In genomic region chr7:15954978-15955443, GRCm38 (mm10) we compare ENCODE assay signal across 7 mouse cellular contexts. TPM values are rescaled to one million over a fixed set of nuclear protein-coding genes. Genes with fewer than 3 reads are reported as not detected.
DNase-seq lines count a peak whose midpoint lies in the region; ATAC-seq lines count a peak whose summit lies in the region.

No protein-coding gene starts in this region.

- no peak overlapping the region for H3K27ac ChIP-seq in forebrain, embryonic 14.5 days (ENCODE audit: low read depth, low read length)
- no peak overlapping the region for H3K27ac ChIP-seq in hindbrain, embryonic 13.5 days
- no peak overlapping the region for H3K27ac ChIP-seq in midbrain, embryonic 15.5 days

- H3K27me3 ChIP-seq in forebrain, embryonic 14.5 days (replicated peaks; ENCODE audit: control insufficient read depth, insufficient read depth, low read length) = no peaks in the 10 kb centered on the region
- 0 out of 2 replicates have a peak, but pooled peaks cover 4% of the 10 kb centered on the region for H3K27me3 ChIP-seq in hindbrain, embryonic 13.5 days
- H3K27me3 ChIP-seq in midbrain, embryonic 15.5 days (replicated peaks) = no peaks in the 10 kb centered on the region

- no peaks in the 10 kb centered on the region for H3K36me3 ChIP-seq in forebrain, embryonic 14.5 days (ENCODE audit: control insufficient read depth, insufficient read depth, low read length)
- H3K36me3 ChIP-seq in hindbrain, embryonic 13.5 days = peaks cover 9% of the 10 kb centered on the region
- H3K36me3 ChIP-seq in midbrain, embryonic 15.5 days (replicated peaks) = no peaks in the 10 kb centered on the region

- peak; percentile 46 for ATAC-seq in common myeloid progenitor, adult 5-6 weeks (replicated peaks; ENCODE audit: low read depth, poor library complexity, severe bottlenecking)
- peak; percentile 34; the same call in 1 of the 2 replicates for ATAC-seq in forebrain, embryonic 14.5 days
- ATAC-seq in hindbrain, embryonic 13.5 days (ENCODE audit: low FRiP score) = peak; percentile 67
- ATAC-seq in midbrain, embryonic 15.5 days (replicated peaks) = peak; percentile 41; the same call in 1 of the 2 replicates

- H3K9me3 ChIP-seq in forebrain, embryonic 14.5 days (replicated peaks; ENCODE audit: control insufficient read depth, low read length) = no peaks in the 10 kb centered on the region
- H3K9me3 ChIP-seq in hindbrain, embryonic 13.5 days = no peaks in the 10 kb centered on the region
- H3K9me3 ChIP-seq in midbrain, embryonic 15.5 days = no peaks in the 10 kb centered on the region

- H3K9ac ChIP-seq in forebrain, embryonic 14.5 days (ENCODE audit: low read length) = peak overlapping the region; percentile 25; the same call in 1 of the 2 replicates
- peak overlapping the region; percentile 43; the same call in 1 of the 2 replicates for H3K9ac ChIP-seq in hindbrain, embryonic 13.5 days
- H3K9ac ChIP-seq in midbrain, embryonic 15.5 days = no peak overlapping the region

- 4% methylated on average over 21 of the region's 21 CpGs for whole genome bisulfite sequencing in forebrain, embryonic 14.5 days
- WGBS in hindbrain, embryonic 13.5 days = 7% methylated on average over 20 of the region's 21 CpGs
- 7% methylated on average over 21 of the region's 21 CpGs for WGBS in midbrain, embryonic 15.5 days

- no peaks in the 10 kb centered on the region for H3K4me1 ChIP-seq in forebrain, embryonic 14.5 days (ENCODE audit: control insufficient read depth, insufficient read depth, low read length)
- H3K4me1 ChIP-seq in hindbrain, embryonic 13.5 days (replicated peaks) = peaks cover 7% of the 10 kb centered on the region; the same call in 1 of the 2 replicates
- no peaks in the 10 kb centered on the region for H3K4me1 ChIP-seq in midbrain, embryonic 15.5 days

- H3K4me2 ChIP-seq in forebrain, embryonic 14.5 days (ENCODE audit: low read length) = peak overlapping the region; percentile 36
- peak overlapping the region; percentile 41 for H3K4me2 ChIP-seq in hindbrain, embryonic 13.5 days
- H3K4me2 ChIP-seq in midbrain, embryonic 15.5 days = peak overlapping the region; percentile 34

- peak; percentile 33 for DNase-seq in forebrain, embryonic 14.5 days (ENCODE audit: low spot score)
- DNase-seq in liver = peak; percentile 89
- no peak for DNase-seq in layer of hippocampus, adult 9-11 months
- DNase-seq in urinary bladder, postnatal 4 days (ENCODE audit: low spot score in 2 of 2) = no peak

- H3K4me3 ChIP-seq in forebrain, embryonic 14.5 days (ENCODE audit: low read depth, low read length) = 0 out of 2 replicates have a peak overlapping the region, but pooled peaks have one; percentile 2
- H3K4me3 ChIP-seq in hindbrain, embryonic 13.5 days = peak overlapping the region; percentile 16; the same call in 1 of the 2 replicates
- no peak overlapping the region for H3K4me3 ChIP-seq in midbrain, embryonic 15.5 days

RNA-seq across cellular contexts. Expression of gene Nop53, which starts 9.1 kb away (rescaled TPM):
- 458 and 478 TPM in 2 replicates for total RNA-seq in common myeloid progenitor, adult 5-6 weeks (2017)
- polyA plus RNA-seq in forebrain, embryonic 14.5 days (2014; fragmentation: Nextera tagmentation; extraction: Ambion mirVana) = 142 and 147 TPM in 2 replicates
- polyA plus RNA-seq in hindbrain, embryonic 13.5 days (2015; fragmentation: Nextera tagmentation; extraction: Ambion mirVana) = 133 and 135 TPM in 2 replicates
- polyA plus RNA-seq in midbrain, embryonic 15.5 days (2015; fragmentation: Nextera tagmentation; extraction: Ambion mirVana) = 114 and 126 TPM in 2 replicates

RNA-seq across cellular contexts. Expression of gene Ehd2, which starts 12.4 kb away (rescaled TPM):
- total RNA-seq in common myeloid progenitor, adult 5-6 weeks (2017) = 1.0 and 1.9 TPM in 2 replicates
- polyA plus RNA-seq in forebrain, embryonic 14.5 days (2014; fragmentation: Nextera tagmentation; extraction: Ambion mirVana) = 4.5 and 6.2 TPM in 2 replicates
- 5.2 and 6.4 TPM in 2 replicates for polyA plus RNA-seq in hindbrain, embryonic 13.5 days (2015; fragmentation: Nextera tagmentation; extraction: Ambion mirVana)
- 4.6 and 5.8 TPM in 2 replicates for polyA plus RNA-seq in midbrain, embryonic 15.5 days (2015; fragmentation: Nextera tagmentation; extraction: Ambion mirVana)

RNA-seq across cellular contexts. Expression of gene Selenow, which starts 32.8 kb away (rescaled TPM):
- 42.3 and 56.5 TPM in 2 replicates for total RNA-seq in common myeloid progenitor, adult 5-6 weeks (2017)
- polyA plus RNA-seq in forebrain, embryonic 14.5 days (2014; fragmentation: Nextera tagmentation; extraction: Ambion mirVana) = 1,730 and 1,790 TPM in 2 replicates
- polyA plus RNA-seq in hindbrain, embryonic 13.5 days (2015; fragmentation: Nextera tagmentation; extraction: Ambion mirVana) = 1,371 and 1,383 TPM in 2 replicates
- 1,365 and 1,414 TPM in 2 replicates for polyA plus RNA-seq in midbrain, embryonic 15.5 days (2015; fragmentation: Nextera tagmentation; extraction: Ambion mirVana)

Comparison
In these comparisons a context has a peak if more than half of its experiments do, and no peak if none do; other contexts are left out.
1. DNase-seq: peak in forebrain, embryonic 14.5 days (single experiment) and liver (single experiment); none in layer of hippocampus, adult 9-11 months (single experiment) and urinary bladder, postnatal 4 days (0 of 2).
2. Peak in every context shown above with its lines, with median percentiles within 50 percentile points of each other: ATAC-seq and H3K4me2 ChIP-seq.